Mouse (Mus musculus): ENCODE data around the gene Timm44. TPM values are rescaled to one million over a fixed set of nuclear protein-coding genes. Genes with fewer than 3 reads are reported as not detected.

Gene Timm44
- polyA plus RNA-seq, 1 experiment from 2014 or later, result 27.8 TPM

- H3K27me3 ChIP-seq, result peaks cover 77% of the 10 kb centered on the region
- H3K27ac ChIP-seq (replicated peaks), result peak overlapping the region; percentile 55
- peak; percentile 71 for ATAC-seq (ENCODE audit: insufficient read depth)
- peak overlapping the region; percentile 46 for H3K4me3 ChIP-seq (replicated peaks)
- H3K9me3 ChIP-seq (replicated peaks), result no peaks in the 10 kb centered on the region
- peaks cover 36% of the 10 kb centered on the region for H3K4me1 ChIP-seq (replicated peaks)
- peak overlapping the region; percentile 67 for H3K4me2 ChIP-seq
- H3K9ac ChIP-seq, result peak overlapping the region; percentile 15; the same call in 1 of the 2 replicates
- 2% methylated on average over 18 of the region's 18 CpGs for WGBS (ENCODE audit: insufficient replicate concordance)
- H3K36me3 ChIP-seq (replicated peaks), result no peaks in the 10 kb centered on the region
These were observed 62.3 kb downstream of the Timm44 start for GRCm38 (mm10) chr8:4213210-4214005.

GRCm38 (mm10) chr8:4212809-4213209 is 62.9 kb downstream of the Timm44 start:
- Histone ChIP-seq H3K9ac (peak overlapping the region; percentile 15; the same call in 1 of the 2 replicates), H3K4me1 (replicated peaks) (peaks cover 36% of the 10 kb centered on the region), H3K27ac (replicated peaks) (no peak overlapping the region), H3K27me3 (peaks cover 76% of the 10 kb centered on the region), H3K36me3 (replicated peaks) (no peaks in the 10 kb centered on the region), H3K9me3 (replicated peaks) (no peaks in the 10 kb centered on the region), H3K4me3 (replicated peaks) (peak overlapping the region; percentile 46), H3K4me2 (peak overlapping the region; percentile 67)
- ATAC-seq (ENCODE audit: insufficient read depth), result peak; percentile 8; the same call in 1 of the 2 replicates
- WGBS (ENCODE audit: insufficient replicate concordance), result under 1% methylated on average over 25 of the region's 25 CpGs

- Histone ChIP-seq H3K9me3 (replicated peaks) (no peaks in the 10 kb centered on the region), H3K4me2 (no peak overlapping the region), H3K36me3 (replicated peaks) (no peaks in the 10 kb centered on the region), H3K4me3 (replicated peaks) (no peak overlapping the region), H3K27me3 (peaks cover 76% of the 10 kb centered on the region), H3K4me1 (replicated peaks) (peaks cover 35% of the 10 kb centered on the region), H3K27ac (replicated peaks) (no peak overlapping the region), H3K9ac (no peak overlapping the region)
- ATAC-seq (ENCODE audit: insufficient read depth), result no peak
- 59% methylated on average over 6 of the region's 6 CpGs for WGBS (ENCODE audit: insufficient replicate concordance)
These were observed 64.6 kb downstream of the Timm44 start for GRCm38 (mm10) chr8:4211097-4211496.

Other genes starting within 250 kb of the Timm44 start
- gene Cd209f, start 170.1 kb downstream of the Timm44 start, polyA plus RNA-seq (2015; fragmentation: Nextera tagmentation; extraction: Ambion mirVana), result 1.4 and 1.9 TPM in 2 replicates
- gene Cd209g, start 141.8 kb downstream of the Timm44 start, polyA plus RNA-seq (2015; fragmentation: Nextera tagmentation; extraction: Ambion mirVana), result 0.10 TPM in 1 of 2 replicates, not detected in the other
- 4.9 and 6.0 TPM in 2 replicates for gene Evi5l, start 109.3 kb downstream of the Timm44 start, polyA plus RNA-seq (2015; fragmentation: Nextera tagmentation; extraction: Ambion mirVana)
- gene Prr36, start 58.5 kb downstream of the Timm44 start, polyA plus RNA-seq (2015; fragmentation: Nextera tagmentation; extraction: Ambion mirVana), result 0.36 and 0.37 TPM in 2 replicates
- gene Lrrc8e, start 49.1 kb downstream of the Timm44 start, polyA plus RNA-seq (2015; fragmentation: Nextera tagmentation; extraction: Ambion mirVana), result 0.22 and 0.32 TPM in 2 replicates
- gene Map2k7, start 37.2 kb downstream of the Timm44 start, polyA plus RNA-seq (2015; fragmentation: Nextera tagmentation; extraction: Ambion mirVana), result 10.4 and 11.1 TPM in 2 replicates
- 0.10 and 0.17 TPM in 2 replicates for gene Gm49320, start 37.0 kb downstream of the Timm44 start, polyA plus RNA-seq (2015; fragmentation: Nextera tagmentation; extraction: Ambion mirVana)
- gene Tgfbr3l, start 27.7 kb downstream of the Timm44 start, polyA plus RNA-seq (2015; fragmentation: Nextera tagmentation; extraction: Ambion mirVana), result 0.36 and 0.68 TPM in 2 replicates
- 17.8 and 21.8 TPM in 2 replicates for gene Snapc2, start 22.8 kb downstream of the Timm44 start, polyA plus RNA-seq (2015; fragmentation: Nextera tagmentation; extraction: Ambion mirVana)
- gene Ctxn1, start 16.6 kb downstream of the Timm44 start, polyA plus RNA-seq (2015; fragmentation: Nextera tagmentation; extraction: Ambion mirVana), result 1.9 and 2.4 TPM in 2 replicates
- gene Ccl25, start 49.3 kb upstream of the Timm44 start, polyA plus RNA-seq (2015; fragmentation: Nextera tagmentation; extraction: Ambion mirVana), result 4.6 and 5.4 TPM in 2 replicates
- gene Elavl1, start 49.5 kb upstream of the Timm44 start, polyA plus RNA-seq (2015; fragmentation: Nextera tagmentation; extraction: Ambion mirVana), result 93.0 and 102 TPM in 2 replicates
- gene Cers4, start 217.1 kb upstream of the Timm44 start, polyA plus RNA-seq (2015; fragmentation: Nextera tagmentation; extraction: Ambion mirVana), result 1.5 and 1.9 TPM in 2 replicates